Mouse (Mus musculus) WW6 (cell line): ENCODE results near the gene Bcl2a1c.
"Not testable (repeated sequence)": the region's sequence is repeated elsewhere in the genome, so short reads cannot be mapped to it uniquely, and the experiment has no call there.

Source experiments
- DNase-seq: peaks from one replicate; pipeline ENCODE4 v3.0.0-alpha.2; 2013; ENCODE audit warnings: low read depth, low spot score

The Bcl2a1c gene

GRCm38 (mm10) chr9:114329855-114330254 lies at the start of gene Bcl2a1c:
Bcl2a1c (plus strand) TSS chr9:114330135.
- DNase-seq = not testable (repeated sequence)

- DNase-seq = not testable (repeated sequence)
These were observed 24.0 kb upstream of the Bcl2a1c start for GRCm38 (mm10) chr9:114305957-114306356.

GRCm38 (mm10) chr9:114311752-114312151 lies 18.2 kb upstream of the Bcl2a1c start:
- DNase-seq = not testable (repeated sequence)

GRCm38 (mm10) chr9:114318021-114318420 lies 11.9 kb upstream of the Bcl2a1c start:
- no peak for DNase-seq

- DNase-seq = no peak
These were observed 3.8 kb upstream of the Bcl2a1c start for GRCm38 (mm10) chr9:114326011-114326748.

- not testable (repeated sequence) for DNase-seq
These were observed 1.6 kb upstream of the Bcl2a1c start for GRCm38 (mm10) chr9:114328332-114328731.

GRCm38 (mm10) chr9:114367783-114368470 lies 38.0 kb downstream of the Bcl2a1c start:
- DNase-seq = peak; percentile 50

- no peak for DNase-seq
These were observed 38.5 kb downstream of the Bcl2a1c start for GRCm38 (mm10) chr9:114368471-114368858.

- not testable (repeated sequence) for DNase-seq
These were observed 39.5 kb downstream of the Bcl2a1c start for GRCm38 (mm10) chr9:114369389-114369788.

- not testable (repeated sequence) for DNase-seq
These were observed 41.8 kb downstream of the Bcl2a1c start for GRCm38 (mm10) chr9:114371717-114372116.

- DNase-seq = no peak
These were observed 45.5 kb downstream of the Bcl2a1c start for GRCm38 (mm10) chr9:114375276-114375962.

GRCm38 (mm10) chr9:114377168-114377567 lies 47.2 kb downstream of the Bcl2a1c start:
- DNase-seq = no peak

- DNase-seq = no peak
These were observed 49.9 kb downstream of the Bcl2a1c start for GRCm38 (mm10) chr9:114379871-114380270.
